Mouse (Mus musculus) heart, adult 18-20 months (tissue): ENCODE data around the gene Mospd3. TPM values are rescaled to one million over a fixed set of nuclear protein-coding genes. Genes with fewer than 3 reads are reported as not detected.

Experiments
- DNase-seq, 2 experiments: peaks; one replicate each; pipeline ENCODE4 v3.0.0; 2021 to 2022; ENCODE audit warnings: mixed read lengths in 1 of 2
- long read RNA-seq, 2 experiments: library from polyadenylated mRNA; stranded (forward); transcript quantifications; one replicate each; pipeline ENCODE4 v2.0.0; 2021
- total RNA-seq, 2 experiments: library from RNA; stranded (reverse); gene quantifications; 2 replicates each; pipeline ENCODE4 v1.2.3; 2021

Gene Mospd3
- total RNA-seq = 10 to 100 TPM in 1 of 2 experiments, 1 to 10 TPM in 1; 9.1 to 14.1 TPM
- long read RNA-seq, experiment 1, partial matches to known transcripts = 0 of 1 reads
- long read RNA-seq, experiment 1, other reads (novel, unspliced or antisense) = 0 of 1 reads
- long read RNA-seq, experiment 2, partial matches to known transcripts = 0 of 4 reads
- long read RNA-seq, experiment 2, other reads (novel, unspliced or antisense) = 0 of 4 reads

DNA sequence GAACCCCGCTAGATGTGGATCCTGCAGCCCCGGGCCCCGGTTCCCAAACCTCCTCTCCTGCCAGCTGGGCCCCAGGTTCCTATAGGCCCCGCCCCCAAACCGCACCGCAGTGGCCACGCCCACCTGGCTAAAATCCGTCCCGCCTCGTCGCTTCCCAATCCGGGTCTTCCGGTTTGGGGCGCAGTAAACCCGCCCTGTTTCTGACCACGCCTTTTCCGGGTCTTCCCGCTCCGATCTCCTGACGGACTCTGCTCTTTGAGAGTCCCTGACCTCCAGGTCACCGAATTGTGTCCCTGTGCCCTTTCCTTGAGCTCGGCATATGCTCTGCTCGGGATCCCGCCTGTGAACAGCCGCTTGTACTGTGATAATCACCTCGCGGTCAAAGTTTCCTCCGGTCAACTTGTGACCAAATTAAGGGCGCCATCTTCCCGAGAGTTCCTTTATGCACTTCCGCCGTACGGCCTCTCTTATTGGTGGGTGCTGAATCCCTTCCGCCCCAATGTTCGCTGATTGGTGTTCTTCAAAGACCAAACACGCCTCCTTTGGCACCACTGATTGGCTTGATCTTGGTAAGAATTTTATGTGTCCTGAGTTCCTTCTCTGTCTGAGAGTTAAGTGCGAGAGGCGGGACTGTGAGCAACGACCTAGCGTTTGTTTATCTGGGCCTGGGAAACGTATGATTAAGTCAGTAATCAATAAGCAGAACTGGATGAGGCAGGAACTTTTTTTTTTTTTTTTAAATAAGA lies at the start of gene Mospd3:
Gene Mospd3, minus strand, starts transcription at position 440 of the 746 bp plus-strand sequence.
- DNase-seq = peak; percentile 98 to 99

GRCm38 (mm10) chr5:137649669-137650571 lies 49.1 kb upstream of the Mospd3 start:
- peak in 1 of 2 experiments; percentile 67 for DNase-seq

GRCm38 (mm10) chr5:137649251-137649650 lies 48.4 kb upstream of the Mospd3 start:
- DNase-seq = no peak

GRCm38 (mm10) chr5:137647827-137648601 lies 47.2 kb upstream of the Mospd3 start:
- no peak for DNase-seq

DNA sequence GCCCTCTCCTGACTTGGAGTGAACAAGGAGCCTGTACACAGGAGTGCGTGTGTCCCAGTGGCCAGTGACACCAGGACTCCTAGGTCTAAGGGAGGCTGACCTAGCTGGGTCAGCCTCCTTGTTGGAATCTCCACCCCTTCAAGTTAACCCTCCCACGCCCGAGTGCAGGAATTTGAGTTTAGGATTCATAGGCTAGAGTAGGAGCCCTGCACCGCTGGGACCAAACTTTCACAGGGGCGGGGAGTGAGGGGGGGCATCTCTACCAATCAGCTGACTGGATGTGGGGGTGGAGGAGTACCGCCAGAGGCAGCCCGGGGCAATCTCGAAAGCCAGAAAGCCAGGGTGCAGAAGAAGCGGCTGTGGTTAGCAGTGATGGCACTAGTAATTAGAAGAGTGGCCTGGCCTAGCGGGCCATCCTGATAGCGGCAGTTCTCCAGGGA lies 44.8 kb upstream of the Mospd3 start, which contains the start of gene Irs3:
Gene Irs3, minus strand, starts transcription at position 63 of the 440 bp plus-strand sequence.
- DNase-seq = peak; percentile 66 to 70

GRCm38 (mm10) chr5:137645091-137645651 lies 44.3 kb upstream of the Mospd3 start:
- DNase-seq = no peak

- DNase-seq = no peak
These were observed 43.6 kb upstream of the Mospd3 start for GRCm38 (mm10) chr5:137644484-137644883.

DNA sequence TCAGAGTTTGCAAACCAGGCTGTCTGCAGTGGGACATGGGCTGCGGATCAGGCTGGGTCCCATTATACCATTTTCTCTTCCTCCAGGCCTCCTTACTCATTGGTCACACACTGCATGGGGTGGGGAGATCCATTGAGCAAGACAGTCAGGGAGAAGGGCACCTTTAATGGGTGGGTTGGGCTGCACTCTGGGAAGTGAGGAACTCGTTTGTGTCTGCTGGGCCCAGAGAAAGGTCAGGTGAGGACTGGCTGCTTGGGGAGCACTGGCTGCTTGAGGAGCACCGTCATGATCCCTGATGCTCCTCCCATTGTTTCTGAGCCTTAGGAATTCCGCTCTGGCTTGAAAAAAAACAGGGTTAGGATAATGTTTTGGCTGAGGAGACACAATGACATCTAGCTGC lies 42.0 kb upstream of the Mospd3 start:
- no peak for DNase-seq

DNA sequence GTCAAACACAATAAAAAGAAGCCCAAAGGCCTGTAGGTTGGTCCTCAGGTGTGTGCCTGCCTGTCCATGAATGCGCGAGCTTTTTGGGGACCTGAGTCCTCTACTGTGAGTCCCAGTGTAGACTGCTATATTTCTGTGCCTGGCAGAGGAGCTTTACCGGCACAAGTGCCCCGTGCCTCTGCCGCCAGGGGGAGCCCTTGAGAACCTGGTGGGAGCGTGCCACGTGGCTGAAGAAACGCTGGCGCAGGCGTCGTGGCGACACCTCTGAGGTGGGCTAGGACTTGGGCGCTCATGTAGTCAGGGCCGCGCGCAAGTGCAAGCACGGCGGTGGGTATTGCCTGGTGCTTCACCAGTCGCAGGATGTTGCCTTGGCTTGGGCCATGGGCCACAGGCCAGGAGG lies 40.2 kb upstream of the Mospd3 start, which contains the start of gene Sap25:
Gene Sap25, plus strand, starts transcription at position 281 of the 400 bp plus-strand sequence.
- DNase-seq = peak in 1 of 2 experiments; percentile 20

GRCm38 (mm10) chr5:137639472-137639871 lies 38.6 kb upstream of the Mospd3 start:
- no peak for DNase-seq

DNA sequence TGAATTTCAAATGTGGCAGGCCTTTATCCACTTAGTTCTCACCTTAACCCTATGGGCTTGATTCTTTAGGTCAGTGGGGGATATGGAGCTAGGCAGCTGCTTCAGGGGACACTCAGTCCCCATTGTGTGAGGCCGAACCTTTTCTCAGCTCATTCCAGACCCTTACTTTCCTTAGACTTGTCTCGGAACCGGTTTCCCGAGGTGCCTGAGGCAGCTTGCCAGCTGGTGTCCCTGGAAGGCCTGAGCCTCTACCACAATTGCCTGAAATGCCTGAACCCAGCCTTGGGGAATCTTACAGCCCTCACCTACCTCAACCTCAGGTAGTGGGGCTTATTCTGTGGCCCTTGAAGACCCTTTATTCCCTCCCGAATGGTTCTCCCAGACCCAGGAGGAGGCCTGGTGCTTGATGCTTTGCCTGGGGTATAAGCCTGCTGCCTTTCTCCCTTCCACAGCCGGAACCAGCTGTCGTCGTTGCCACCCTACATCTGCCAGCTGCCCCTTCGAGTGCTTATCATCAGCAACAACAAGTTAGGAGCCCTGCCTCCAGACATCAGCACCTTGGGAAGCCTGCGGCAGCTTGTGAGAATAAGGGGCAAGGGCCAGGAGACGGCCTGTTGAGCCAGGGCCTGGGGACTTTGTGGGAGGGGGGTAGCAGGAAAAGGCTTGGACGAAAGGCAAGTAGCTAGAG lies 32.7 kb upstream of the Mospd3 start:
- DNase-seq = no peak

DNA sequence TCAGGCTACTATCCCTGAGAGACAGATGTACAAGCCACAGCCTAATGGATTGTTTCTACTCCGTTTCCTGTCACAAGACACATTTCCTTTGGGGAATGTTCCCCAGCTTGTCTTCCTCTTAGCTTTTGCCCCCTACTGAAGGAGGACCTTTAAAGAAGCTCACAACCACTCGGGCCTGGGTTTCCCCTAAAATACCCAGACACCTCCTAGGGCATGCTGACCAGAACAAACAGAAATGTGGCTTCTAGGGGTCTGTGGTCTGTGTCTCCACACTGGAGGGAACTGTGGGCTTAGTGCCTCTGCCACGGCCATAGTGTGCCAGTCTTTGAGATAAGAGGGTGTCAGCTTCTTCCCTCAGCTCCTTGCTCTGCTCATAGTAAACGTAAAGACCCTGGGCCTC lies 30.7 kb upstream of the Mospd3 start:
- no peak for DNase-seq

DNA sequence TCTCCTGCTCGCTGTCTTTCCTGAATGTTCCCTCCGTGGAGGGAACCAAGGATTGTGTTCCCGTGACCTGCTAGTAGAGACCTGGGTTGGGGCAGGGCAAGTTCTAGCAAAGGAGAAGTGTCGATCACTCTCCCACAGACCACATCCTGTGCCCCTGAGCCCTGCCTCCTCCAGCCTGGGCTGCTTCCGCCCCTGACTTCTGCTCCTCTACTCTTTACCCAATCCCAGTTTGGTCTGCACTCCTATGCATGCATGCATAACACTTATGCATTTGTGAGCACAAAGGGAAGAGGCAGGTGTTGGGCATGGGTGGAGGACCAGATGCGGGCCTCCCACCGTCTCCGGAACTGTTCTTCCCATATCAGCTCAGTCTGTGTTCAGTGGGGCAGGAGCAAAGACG lies 30.3 kb upstream of the Mospd3 start:
- peak; percentile 54 to 81 for DNase-seq

DNA sequence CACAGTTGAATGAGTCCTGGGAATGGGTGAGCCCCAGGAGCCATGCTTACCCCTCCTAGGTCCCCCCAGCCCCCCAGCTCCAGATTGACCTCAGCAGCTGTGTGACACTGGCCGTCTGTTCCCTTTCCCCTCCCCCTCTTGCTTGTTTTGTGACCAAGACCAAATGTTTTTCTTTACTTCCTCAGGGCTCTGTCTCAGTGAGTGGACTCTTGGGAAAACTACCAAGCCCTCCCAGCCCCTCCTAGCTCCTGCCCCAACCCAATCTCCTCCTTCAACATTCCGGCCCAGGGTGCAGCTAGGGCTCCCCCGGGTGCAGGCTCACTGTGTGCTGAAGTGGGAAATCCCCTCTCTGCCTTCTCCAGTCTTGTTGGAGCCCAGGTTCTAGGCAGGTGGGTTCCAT lies 29.7 kb upstream of the Mospd3 start:
- peak; percentile 69 to 81 for DNase-seq

- no peak for DNase-seq
These were observed 29.2 kb upstream of the Mospd3 start for GRCm38 (mm10) chr5:137629906-137630545.

DNA sequence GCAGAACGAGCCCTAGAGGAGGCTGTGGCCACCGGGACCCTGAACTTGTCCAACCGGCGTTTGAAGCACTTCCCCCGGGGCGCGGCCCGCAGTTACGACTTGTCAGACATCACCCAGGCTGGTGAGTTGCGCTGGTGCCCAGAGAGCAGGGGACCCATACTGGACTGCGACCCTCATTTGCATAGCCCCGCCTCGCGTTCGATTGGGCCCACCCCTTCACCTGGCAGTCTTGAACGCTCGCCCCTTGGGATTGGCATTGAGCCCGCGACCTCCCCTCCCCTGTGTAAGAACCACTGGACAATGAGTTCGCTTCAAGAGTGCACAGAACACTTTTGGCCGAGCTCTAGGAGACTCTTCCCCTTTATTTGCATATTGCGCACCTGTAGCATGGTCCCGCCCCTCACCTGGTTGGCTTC lies 28.5 kb upstream of the Mospd3 start:
- DNase-seq = no peak

DNA sequence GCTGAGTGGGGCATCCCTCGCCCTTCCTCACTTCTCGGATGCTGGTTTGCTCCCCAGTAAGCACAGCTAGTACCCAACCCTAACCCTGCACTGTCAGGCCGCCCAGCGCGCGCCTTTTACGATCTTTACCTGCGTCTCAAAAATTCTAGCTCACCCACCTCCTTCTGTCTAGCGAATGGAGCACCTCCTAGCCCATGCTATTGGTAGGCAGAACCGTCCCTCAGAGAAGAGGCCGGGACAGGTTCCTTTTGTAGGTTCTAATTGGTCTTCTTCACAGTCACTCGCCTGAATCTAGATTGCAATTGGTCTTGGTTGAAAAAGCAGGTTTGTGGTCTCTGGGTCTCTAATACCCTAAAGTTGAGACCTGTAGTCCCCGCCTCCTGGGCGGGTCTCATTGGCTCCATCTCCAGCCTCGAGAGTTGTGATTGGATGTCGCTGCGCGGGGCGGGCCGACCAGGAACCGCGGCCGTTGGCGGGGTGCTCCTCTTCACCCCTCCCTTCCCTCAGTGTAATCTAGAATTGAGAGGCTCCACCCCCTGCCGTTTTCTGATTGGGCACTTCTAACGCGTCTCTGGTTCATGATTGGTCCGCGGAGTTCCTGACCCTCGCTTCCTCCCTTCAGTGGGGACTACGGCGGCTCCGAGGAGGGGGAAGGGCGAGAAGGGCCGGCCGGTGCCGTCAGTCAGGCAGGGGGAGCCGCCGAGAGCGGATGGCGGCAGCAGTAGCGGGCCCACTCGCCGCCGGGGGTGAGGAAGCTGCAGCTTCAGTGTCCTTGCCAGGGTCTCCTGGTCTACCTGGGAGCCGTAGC lies 27.8 kb upstream of the Mospd3 start, which contains the start of the genes Fbxo24, Lrch4 and Gm20605:
Gene Fbxo24, minus strand, starts transcription at position 505 of the 808 bp plus-strand sequence.
Gene Lrch4, plus strand, starts transcription at position 624 of the 808 bp plus-strand sequence.
Gene Gm20605, plus strand, starts transcription at position 678 of the 808 bp plus-strand sequence.
- peak; percentile 98 to 100 for DNase-seq

- DNase-seq = peak in 1 of 2 experiments; percentile 55
These were observed 27.1 kb upstream of the Mospd3 start for GRCm38 (mm10) chr5:137627991-137628390.
